Mouse (Mus musculus) hindbrain, embryonic 11.5 days (tissue): ENCODE measurements around the gene Sntn. TPM values are rescaled to one million over a fixed set of nuclear protein-coding genes. Genes with fewer than 3 reads are reported as not detected.

Experiments
- ATAC-seq: fragments of 200-750 bp; cut with Nextera tagmentation; 2 replicates; pipeline ENCODE4 v1.8.0; 2017; ENCODE audit warnings: mild to moderate bottlenecking, moderate TSS enrichment, moderate library complexity; ENCODE audit not compliant: low FRiP score
- DNase-seq: peaks from one replicate; pipeline ENCODE4 v3.0.0-alpha.2; 2015; ENCODE audit warnings: low spot score
- H3K27ac ChIP-seq: fragments of 300-500 bp; sonication (generic); 2 replicates; pipeline ENCODE4 v1.5.1; 2014; ENCODE audit warnings: mild to moderate bottlenecking, low read depth, low read length
- H3K27me3 ChIP-seq: fragments of 300-500 bp; sonication (generic); 2 replicates; pipeline ENCODE4 v1.6.1; 2014; ENCODE audit warnings: mild to moderate bottlenecking, low read length, moderate library complexity, mixed read lengths; ENCODE audit not compliant: control insufficient read depth, insufficient read depth
- H3K36me3 ChIP-seq: fragments of 300-500 bp; sonication (generic); 2 replicates; pipeline ENCODE4 v1.6.1; 2014; ENCODE audit warnings: mild to moderate bottlenecking, low read length, moderate library complexity, mixed read lengths; ENCODE audit not compliant: control insufficient read depth, insufficient read depth
- H3K4me1 ChIP-seq: fragments of 300-500 bp; sonication (generic); replicated peaks from 2 replicates; pipeline ENCODE4 v1.6.1; 2014; ENCODE audit warnings: low read length, mixed read lengths; ENCODE audit not compliant: control insufficient read depth, insufficient read depth
- H3K4me2 ChIP-seq: fragments of 300-500 bp; sonication (generic); replicated peaks from 2 replicates; pipeline ENCODE4 v1.6.1; 2014; ENCODE audit warnings: mild to moderate bottlenecking, low read depth, low read length
- H3K4me3 ChIP-seq: fragments of 300-500 bp; sonication (generic); 2 replicates; pipeline ENCODE4 v1.5.1; 2014; ENCODE audit warnings: low read depth, low read length
- H3K9ac ChIP-seq: fragments of 300-500 bp; sonication (generic); 2 replicates; pipeline ENCODE4 v1.6.1; 2014; ENCODE audit warnings: low read depth, low read length
- H3K9me3 ChIP-seq: fragments of 300-500 bp; sonication (generic); 2 replicates; pipeline ENCODE4 v1.6.1; 2016; ENCODE audit warnings: low read length; ENCODE audit not compliant: control insufficient read depth
- WGBS: fragments of 180-500 bp; shearing (Covaris S2); extraction: QIAGEN DNeasy Blood & Tissue Kit; methylation state at CpG from one replicate; pipeline ENCODE4 v1.1.7; 2014; 5-methylcytosine and 5-hydroxymethylcytosine counted together
- polyA plus RNA-seq: library from polyadenylated mRNA; unstranded; fragments of >200 nt; fragmentation: Nextera tagmentation; extraction: Ambion mirVana; gene quantifications from 2 replicates; pipeline ENCODE4 v1.2.1, GENCODE M21; 2014

The Sntn gene
- polyA plus RNA-seq = not detected in 2 replicates

GRCm38 (mm10) chr14:13670576-13670975 lies at the start of gene Sntn:
Gene Sntn, plus strand, starts transcription at chr14:13670876.
- Histone ChIP-seq H3K4me1 (no peaks in the 10 kb centered on the region), H3K27ac (no peak within 1 kb of the TSS), H3K4me2 (no peak within 1 kb of the TSS), H3K9me3 (no peaks in the 10 kb centered on the region), H3K36me3 (no peaks in the 10 kb centered on the region), H3K9ac (no peak within 1 kb of the TSS), H3K4me3 (no peak within 1 kb of the TSS), H3K27me3 (no peaks in the 10 kb centered on the region)
- no peak for ATAC-seq
- no peak for DNase-seq
- WGBS = 84% methylated on average over 2 of the region's 2 CpGs

GRCm38 (mm10) chr14:13649865-13650264 lies 20.8 kb upstream of the Sntn start:
- Histone ChIP-seq H3K9me3 (no peaks in the 10 kb centered on the region), H3K27me3 (no peaks in the 10 kb centered on the region), H3K9ac (no peak overlapping the region), H3K36me3 (no peaks in the 10 kb centered on the region), H3K4me2 (no peak overlapping the region), H3K4me1 (no peaks in the 10 kb centered on the region), H3K4me3 (no peak overlapping the region), H3K27ac (no peak overlapping the region)
- DNase-seq (no peak), ATAC-seq (no peak)
- 90% methylated on average over 1 of the region's 1 CpGs for WGBS

GRCm38 (mm10) chr14:13651039-13651438 lies 19.6 kb upstream of the Sntn start:
- Histone ChIP-seq H3K36me3 (no peaks in the 10 kb centered on the region), H3K9me3 (no peaks in the 10 kb centered on the region), H3K27me3 (no peaks in the 10 kb centered on the region), H3K4me3 (no peak overlapping the region), H3K9ac (no peak overlapping the region), H3K4me1 (no peaks in the 10 kb centered on the region), H3K27ac (no peak overlapping the region), H3K4me2 (no peak overlapping the region)
- WGBS = 67% methylated on average over 1 of the region's 1 CpGs
- DNase-seq (peak; percentile 4), ATAC-seq (no peak)

- peak; percentile 1 for DNase-seq
- H3K27ac ChIP-seq = no peak overlapping the region
Measured at GRCm38 (mm10) chr14:13651541-13652298, 19.0 kb upstream of the Sntn start.

GRCm38 (mm10) chr14:13686716-13687115 lies 16.0 kb downstream of the Sntn start:
- ATAC-seq (no peak), DNase-seq (no peak)
- Histone ChIP-seq H3K4me3 (no peak overlapping the region), H3K4me1 (no peaks in the 10 kb centered on the region), H3K36me3 (no peaks in the 10 kb centered on the region), H3K9me3 (no peaks in the 10 kb centered on the region), H3K9ac (no peak overlapping the region), H3K4me2 (no peak overlapping the region), H3K27me3 (no peaks in the 10 kb centered on the region), H3K27ac (no peak overlapping the region)
- 72% methylated on average over 1 of the region's 1 CpGs for WGBS

More at GRCm38 (mm10) chr14:13651541-13652298, 19.0 kb upstream of the Sntn start:
- ATAC-seq = peak; percentile 69
- Histone ChIP-seq H3K36me3 (no peaks in the 10 kb centered on the region), H3K4me2 (no peak overlapping the region), H3K27me3 (no peaks in the 10 kb centered on the region), H3K4me3 (no peak overlapping the region), H3K9me3 (no peaks in the 10 kb centered on the region), H3K4me1 (no peaks in the 10 kb centered on the region), H3K9ac (no peak overlapping the region)
- 73% methylated on average over 2 of the region's 2 CpGs for WGBS

- Histone ChIP-seq H3K36me3 (no peaks in the 10 kb centered on the region), H3K9me3 (no peaks in the 10 kb centered on the region), H3K4me3 (no peak overlapping the region), H3K9ac (no peak overlapping the region), H3K4me2 (no peak overlapping the region), H3K4me1 (no peaks in the 10 kb centered on the region), H3K27me3 (no peaks in the 10 kb centered on the region), H3K27ac (no peak overlapping the region)
- ATAC-seq (no peak), DNase-seq (no peak)
- WGBS = 73% methylated on average over 2 of the region's 2 CpGs
Measured at GRCm38 (mm10) chr14:13690426-13690825, 19.8 kb downstream of the Sntn start.

- no peaks in the 10 kb centered on the region for H3K27me3 ChIP-seq
- no peak overlapping the region for H3K27ac ChIP-seq
- H3K9ac ChIP-seq = no peak overlapping the region
- H3K4me1 ChIP-seq = no peaks in the 10 kb centered on the region
- H3K4me2 ChIP-seq = no peak overlapping the region
- DNase-seq (no peak), ATAC-seq (no peak)
- H3K9me3 ChIP-seq = no peaks in the 10 kb centered on the region
- no peak overlapping the region for H3K4me3 ChIP-seq
- H3K36me3 ChIP-seq = no peaks in the 10 kb centered on the region
- WGBS = 29% methylated on average over 4 of the region's 4 CpGs
Measured at GRCm38 (mm10) chr14:13732263-13732662, 61.6 kb downstream of the Sntn start.

Other genes starting within 250 kb of the Sntn start
- not detected in 2 replicates for gene Gm281, start 243.6 kb downstream of the Sntn start, polyA plus RNA-seq